Mouse (Mus musculus) limb, embryonic 15.5 days (tissue): ENCODE results near the gene Mast4. TPM values are rescaled to one million over a fixed set of nuclear protein-coding genes. Genes with fewer than 3 reads are reported as not detected.

Source experiments
- ATAC-seq: fragments of 200-750 bp; cut with Nextera tagmentation; 2 replicates; pipeline ENCODE4 v1.8.0; 2017; ENCODE audit warnings: low read depth, moderate TSS enrichment; ENCODE audit not compliant: insufficient number of reproducible peaks, low FRiP score, low TSS enrichment
- H3K27ac ChIP-seq: fragments of 300-500 bp; sonication (generic); 2 replicates; pipeline ENCODE4 v1.5.1; 2015; ENCODE audit warnings: moderate library complexity, mild to moderate bottlenecking, inconsistent platforms
- H3K27me3 ChIP-seq: fragments of 300-500 bp; sonication (generic); 2 replicates; pipeline ENCODE4 v1.6.1; 2015; ENCODE audit warnings: inconsistent platforms
- H3K36me3 ChIP-seq: fragments of 300-500 bp; sonication (generic); 2 replicates; pipeline ENCODE4 v1.6.1; 2015; ENCODE audit warnings: inconsistent platforms
- H3K4me1 ChIP-seq: fragments of 300-500 bp; sonication (generic); 2 replicates; pipeline ENCODE4 v1.6.1; 2015; ENCODE audit warnings: inconsistent platforms
- H3K4me2 ChIP-seq: fragments of 300-500 bp; sonication (generic); 2 replicates; pipeline ENCODE4 v1.6.1; 2015; ENCODE audit warnings: mild to moderate bottlenecking, inconsistent platforms
- H3K4me3 ChIP-seq: fragments of 300-500 bp; sonication (generic); 2 replicates; pipeline ENCODE4 v1.5.1; 2015; ENCODE audit warnings: mild to moderate bottlenecking, inconsistent platforms
- H3K9ac ChIP-seq: fragments of 300-500 bp; sonication (generic); 2 replicates; pipeline ENCODE4 v1.6.1; 2015; ENCODE audit warnings: inconsistent platforms
- H3K9me3 ChIP-seq: fragments of 300-500 bp; sonication (generic); 2 replicates; pipeline ENCODE4 v1.6.1; 2016; ENCODE audit warnings: inconsistent platforms
- WGBS: fragments of 180-500 bp; shearing (Covaris S2); methylation state at CpG from one replicate; pipeline ENCODE4 v1.1.7; 2015; 5-methylcytosine and 5-hydroxymethylcytosine counted together
- polyA plus RNA-seq: library from polyadenylated mRNA; unstranded; fragments of >200 nt; fragmentation: Nextera tagmentation; extraction: Ambion mirVana; gene quantifications from 2 replicates; pipeline ENCODE4 v1.2.1, GENCODE M21; 2015

Gene Mast4
- polyA plus RNA-seq, 1 experiment from 2014 or later, result 26.3 TPM

GRCm38 (mm10) chr13:102856821-102857538 is 477.3 kb downstream of the Mast4 start:
- 76% methylated on average over 5 of the region's 5 CpGs for WGBS
- Histone ChIP-seq H3K36me3 (no peaks in the 10 kb centered on the region), H3K9me3 (no peaks in the 10 kb centered on the region), H3K4me3 (no peak overlapping the region), H3K4me1 (no peaks in the 10 kb centered on the region), H3K9ac (no peak overlapping the region), H3K27me3 (no peaks in the 10 kb centered on the region), H3K27ac (no peak overlapping the region), H3K4me2 (no peak overlapping the region)
- ATAC-seq, result no peak

GRCm38 (mm10) chr13:102852865-102853264 is 481.4 kb downstream of the Mast4 start:
- Histone ChIP-seq H3K27me3 (no peaks in the 10 kb centered on the region), H3K4me3 (no peak overlapping the region), H3K27ac (no peak overlapping the region), H3K36me3 (no peaks in the 10 kb centered on the region), H3K4me2 (no peak overlapping the region), H3K4me1 (no peaks in the 10 kb centered on the region), H3K9ac (no peak overlapping the region), H3K9me3 (no peaks in the 10 kb centered on the region)
- whole genome bisulfite sequencing, result 85% methylated on average over 5 of the region's 5 CpGs
- ATAC-seq, result no peak

GRCm38 (mm10) chr13:102851253-102851652 is 483.0 kb downstream of the Mast4 start:
- Histone ChIP-seq H3K4me1 (no peaks in the 10 kb centered on the region), H3K36me3 (no peaks in the 10 kb centered on the region), H3K9me3 (no peaks in the 10 kb centered on the region), H3K9ac (no peak overlapping the region), H3K4me3 (no peak overlapping the region), H3K4me2 (no peak overlapping the region), H3K27ac (no peak overlapping the region), H3K27me3 (no peaks in the 10 kb centered on the region)
- ATAC-seq, result no peak
- 61% methylated on average over 1 of the region's 1 CpGs for WGBS

- no peak for ATAC-seq
- no peaks in the 10 kb centered on the region for H3K4me1 ChIP-seq
- no peaks in the 10 kb centered on the region for H3K27me3 ChIP-seq
- WGBS, result 75% methylated on average over 2 of the region's 2 CpGs
- H3K27ac ChIP-seq, result no peak overlapping the region
- no peak overlapping the region for H3K4me3 ChIP-seq
- H3K9me3 ChIP-seq, result no peaks in the 10 kb centered on the region
- H3K36me3 ChIP-seq, result no peaks in the 10 kb centered on the region
- no peak overlapping the region for H3K9ac ChIP-seq
- no peak overlapping the region for H3K4me2 ChIP-seq
These were observed 483.7 kb downstream of the Mast4 start for GRCm38 (mm10) chr13:102850594-102850993.

GRCm38 (mm10) chr13:102849068-102849467 is 485.2 kb downstream of the Mast4 start:
- H3K36me3 ChIP-seq, result no peaks in the 10 kb centered on the region
- H3K27me3 ChIP-seq, result no peaks in the 10 kb centered on the region
- no peak overlapping the region for H3K4me2 ChIP-seq
- H3K4me3 ChIP-seq, result no peak overlapping the region
- no peak for ATAC-seq
- H3K27ac ChIP-seq, result no peak overlapping the region
- H3K9ac ChIP-seq, result no peak overlapping the region
- 44% methylated on average over 3 of the region's 3 CpGs for WGBS
- no peaks in the 10 kb centered on the region for H3K4me1 ChIP-seq
- no peaks in the 10 kb centered on the region for H3K9me3 ChIP-seq

GRCm38 (mm10) chr13:102846473-102846872 is 487.8 kb downstream of the Mast4 start:
- 0 out of 2 replicates have a peak, but pooled peaks cover 2% of the 10 kb centered on the region for H3K4me1 ChIP-seq
- no peak overlapping the region for H3K9ac ChIP-seq
- H3K4me2 ChIP-seq, result no peak overlapping the region
- 71% methylated on average over 4 of the region's 4 CpGs for WGBS
- no peak for ATAC-seq
- H3K36me3 ChIP-seq, result no peaks in the 10 kb centered on the region
- H3K27ac ChIP-seq, result no peak overlapping the region
- H3K27me3 ChIP-seq, result no peaks in the 10 kb centered on the region
- no peaks in the 10 kb centered on the region for H3K9me3 ChIP-seq
- no peak overlapping the region for H3K4me3 ChIP-seq

GRCm38 (mm10) chr13:102842715-102843114 is 491.6 kb downstream of the Mast4 start:
- WGBS, result 82% methylated on average over 2 of the region's 2 CpGs

GRCm38 (mm10) chr13:102842237-102842636 is 492.1 kb downstream of the Mast4 start:
- no peaks in the 10 kb centered on the region for H3K36me3 ChIP-seq
- no peak overlapping the region for H3K27ac ChIP-seq
- no peaks in the 10 kb centered on the region for H3K9me3 ChIP-seq
- WGBS, result 38% methylated on average over 8 of the region's 8 CpGs
- no peak overlapping the region for H3K4me2 ChIP-seq
- ATAC-seq, result no peak
- no peak overlapping the region for H3K9ac ChIP-seq
- no peaks in the 10 kb centered on the region for H3K27me3 ChIP-seq
- 0 out of 2 replicates have a peak, but pooled peaks cover 2% of the 10 kb centered on the region for H3K4me1 ChIP-seq
- H3K4me3 ChIP-seq, result no peak overlapping the region

More at GRCm38 (mm10) chr13:102842715-102843114, 491.6 kb downstream of the Mast4 start:
- 0 out of 2 replicates have a peak, but pooled peaks cover 2% of the 10 kb centered on the region for H3K4me1 ChIP-seq
- H3K9ac ChIP-seq, result no peak overlapping the region
- H3K4me2 ChIP-seq, result no peak overlapping the region
- H3K27ac ChIP-seq, result no peak overlapping the region
- no peaks in the 10 kb centered on the region for H3K27me3 ChIP-seq
- no peaks in the 10 kb centered on the region for H3K9me3 ChIP-seq
- H3K4me3 ChIP-seq, result no peak overlapping the region
- H3K36me3 ChIP-seq, result no peaks in the 10 kb centered on the region
- no peak for ATAC-seq

GRCm38 (mm10) chr13:102839741-102840482 is 494.4 kb downstream of the Mast4 start:
- no peak overlapping the region for H3K9ac ChIP-seq
- no peak overlapping the region for H3K4me3 ChIP-seq
- 53% methylated on average over 7 of the region's 7 CpGs for WGBS
- ATAC-seq, result no peak
- H3K4me2 ChIP-seq, result no peak overlapping the region
- H3K9me3 ChIP-seq, result no peaks in the 10 kb centered on the region
- 0 out of 2 replicates have a peak, but pooled peaks cover 5% of the 10 kb centered on the region for H3K4me1 ChIP-seq
- no peaks in the 10 kb centered on the region for H3K27me3 ChIP-seq
- no peak overlapping the region for H3K27ac ChIP-seq
- no peaks in the 10 kb centered on the region for H3K36me3 ChIP-seq

- H3K27ac ChIP-seq, result no peak overlapping the region
- H3K9ac ChIP-seq, result no peak overlapping the region
- no peaks in the 10 kb centered on the region for H3K9me3 ChIP-seq
- no peak overlapping the region for H3K4me2 ChIP-seq
- WGBS, result 73% methylated on average over 4 of the region's 4 CpGs
- no peak for ATAC-seq
- no peak overlapping the region for H3K4me3 ChIP-seq
- H3K4me1 ChIP-seq, result 0 out of 2 replicates have a peak, but pooled peaks cover 5% of the 10 kb centered on the region
- H3K27me3 ChIP-seq, result no peaks in the 10 kb centered on the region
- no peaks in the 10 kb centered on the region for H3K36me3 ChIP-seq
These were observed 496.9 kb downstream of the Mast4 start for GRCm38 (mm10) chr13:102837427-102837826.

- Histone ChIP-seq H3K9ac (no peak overlapping the region), H3K27ac (no peak overlapping the region), H3K9me3 (no peaks in the 10 kb centered on the region), H3K36me3 (no peaks in the 10 kb centered on the region), H3K27me3 (no peaks in the 10 kb centered on the region), H3K4me1 (0 out of 2 replicates have a peak, but pooled peaks cover 3% of the 10 kb centered on the region), H3K4me3 (no peak overlapping the region), H3K4me2 (no peak overlapping the region)
- ATAC-seq, result no peak
- WGBS, result 36% methylated on average over 8 of the region's 8 CpGs
These were observed 499.0 kb downstream of the Mast4 start for GRCm38 (mm10) chr13:102835336-102835735.

- Histone ChIP-seq H3K9me3 (no peaks in the 10 kb centered on the region), H3K4me2 (no peak overlapping the region), H3K4me3 (no peak overlapping the region), H3K27ac (no peak overlapping the region), H3K27me3 (no peaks in the 10 kb centered on the region), H3K9ac (no peak overlapping the region), H3K4me1 (no peaks in the 10 kb centered on the region), H3K36me3 (no peaks in the 10 kb centered on the region)
- 67% methylated on average over 4 of the region's 4 CpGs for WGBS
- no peak for ATAC-seq
These were observed 516.0 kb downstream of the Mast4 start for GRCm38 (mm10) chr13:102818287-102818686.
